ENCODE assay signal across 11 mouse cellular contexts in the genomic region with DNA sequence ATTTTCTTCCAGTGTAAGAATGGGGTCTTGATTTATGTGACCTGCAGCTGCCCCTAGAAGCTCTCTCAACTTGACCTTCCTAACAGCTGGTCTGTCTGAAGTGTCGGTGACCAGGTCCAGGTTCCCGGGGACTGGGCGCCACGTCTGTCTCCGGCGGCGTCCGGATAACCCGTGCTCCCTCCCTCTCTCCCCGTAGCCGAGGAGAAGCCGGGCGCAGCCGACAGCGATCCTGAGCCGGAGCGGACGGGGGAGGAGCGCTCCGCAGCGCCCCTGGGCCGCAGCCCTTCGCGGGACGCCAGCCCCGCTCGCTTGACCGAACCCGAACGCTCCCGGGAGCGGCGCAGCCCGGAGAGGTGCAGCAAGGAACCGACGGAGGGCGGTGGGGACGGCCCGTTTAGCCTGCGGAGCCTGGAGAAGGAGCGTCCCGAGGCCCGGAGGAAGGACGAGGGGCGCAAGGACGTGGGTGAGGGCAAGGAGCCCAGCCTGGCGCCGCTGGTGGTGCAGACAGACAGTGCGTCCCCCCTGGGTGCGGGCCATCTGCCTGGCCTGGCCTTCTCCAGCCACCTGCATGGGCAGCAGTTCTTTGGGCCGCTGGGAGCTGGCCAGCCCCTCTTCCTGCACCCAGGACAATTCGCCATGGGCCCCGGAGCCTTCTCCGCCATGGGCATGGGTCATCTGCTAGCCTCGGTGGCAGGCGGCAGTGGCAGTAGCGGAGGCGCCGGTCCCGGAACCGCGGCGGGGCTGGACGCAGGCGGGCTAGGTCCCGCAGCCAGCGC. TPM values are rescaled to one million over a fixed set of nuclear protein-coding genes. Genes with fewer than 3 reads are reported as not detected.
DNase-seq lines count a peak whose midpoint lies in the region; ATAC-seq and TF ChIP-seq lines count a peak whose summit lies in the region.
"Had no signal": no experiment of that assay in that cellular context is flagged by ENCODE, and none has a peak within 500 bp of the region (broad histone marks: within the 10 kb centered on the region; RNA-seq: fewer than 3 reads in every experiment).

No protein-coding gene starts in this region.

- no peak for TF ChIP-seq EP300 in ES-Bruce4 (IDR thresholded peaks at IDR 0.05; ENCODE audit: insufficient read depth, low read depth, low read length)
- TF ChIP-seq EP300 in stomach, postnatal 0 days (optimal IDR thresholded peaks at IDR 0.05) = no peak

- H3K4me3 ChIP-seq in ES-Bruce4 (ENCODE audit: low read depth, low read length) = peak overlapping the region; percentile 41
- H3K4me3 ChIP-seq in heart, embryonic 13.5 days = peak overlapping the region; percentile 73
- H3K4me3 ChIP-seq in limb, embryonic 15.5 days = peak overlapping the region; percentile 63
- H3K4me3 ChIP-seq in stomach, postnatal 0 days (ENCODE audit: low read depth, low read length) = peak overlapping the region; percentile 60
- H3K4me3 ChIP-seq in left cerebral cortex, adult 2 months = no peak overlapping the region
- H3K4me3 ChIP-seq: myocyte had no signal

- H3K36me3 ChIP-seq in ES-Bruce4 (ENCODE audit: control insufficient read depth, insufficient read depth, low read length, poor library complexity, severe bottlenecking) = no peaks in the 10 kb centered on the region
- H3K36me3 ChIP-seq in heart, embryonic 13.5 days = no peaks in the 10 kb centered on the region
- H3K36me3 ChIP-seq in limb, embryonic 15.5 days = no peaks in the 10 kb centered on the region
- H3K36me3 ChIP-seq in stomach, postnatal 0 days (ENCODE audit: control insufficient read depth, insufficient read depth, low read length) = peaks cover 7% of the 10 kb centered on the region; the same call in 1 of the 2 replicates

- 3% methylated on average over 63 of the region's 67 CpGs for WGBS in heart, embryonic 13.5 days
- 2% methylated on average over 51 of the region's 67 CpGs for WGBS in limb, embryonic 15.5 days
- 16% methylated on average over 63 of the region's 67 CpGs for WGBS in stomach, postnatal 0 days

- DNase-seq in cerebellum, postnatal 10 days = peak; percentile 53 to 63
- DNase-seq in cerebellum, adult 11 months = no peak
- no peak for DNase-seq in stomach, postnatal 0 days (ENCODE audit: low spot score)
- DNase-seq in left cerebral cortex, adult 2 months (ENCODE audit: extremely low spot score in 1 of 2, low spot score in 2 of 2) = no peak
- DNase-seq in layer of hippocampus, postnatal 10 days (ENCODE audit: low spot score in 2 of 2) = no peak

- ATAC-seq in heart, embryonic 13.5 days (ENCODE audit: extremely low read depth, insufficient number of reproducible peaks, low FRiP score, low TSS enrichment) = no peak
- ATAC-seq in limb, embryonic 15.5 days (ENCODE audit: insufficient number of reproducible peaks, low FRiP score, low TSS enrichment, low read depth) = no peak
- ATAC-seq in stomach, postnatal 0 days (ENCODE audit: low FRiP score, low TSS enrichment) = no peak

- peak overlapping the region; percentile 88 for H3K4me2 ChIP-seq in heart, embryonic 13.5 days
- peak overlapping the region; percentile 50 for H3K4me2 ChIP-seq in limb, embryonic 15.5 days
- peak overlapping the region; percentile 76 for H3K4me2 ChIP-seq in stomach, postnatal 0 days (replicated peaks; ENCODE audit: low read depth)

- H3K27me3 ChIP-seq in ES-Bruce4 (ENCODE audit: control insufficient read depth, insufficient read depth, low read length, poor library complexity, severe bottlenecking) = peaks cover 78% of the 10 kb centered on the region
- H3K27me3 ChIP-seq in heart, embryonic 13.5 days (replicated peaks) = peaks cover 96% of the 10 kb centered on the region
- peaks cover 82% of the 10 kb centered on the region for H3K27me3 ChIP-seq in limb, embryonic 15.5 days
- H3K27me3 ChIP-seq in stomach, postnatal 0 days (ENCODE audit: control insufficient read depth, insufficient read depth, low read length) = peaks cover 5% of the 10 kb centered on the region; the same call in 1 of the 2 replicates

- no peak overlapping the region for H3K27ac ChIP-seq in ES-Bruce4 (ENCODE audit: insufficient read depth, low read length)
- H3K27ac ChIP-seq in heart, embryonic 13.5 days (replicated peaks) = peak overlapping the region; percentile 40
- H3K27ac ChIP-seq in limb, embryonic 15.5 days = peak overlapping the region; percentile 43; the same call in 1 of the 2 replicates
- peak overlapping the region; percentile 63 for H3K27ac ChIP-seq in stomach, postnatal 0 days (replicated peaks)
- no peak overlapping the region for H3K27ac ChIP-seq in left cerebral cortex, adult 2 months

- no peak for TF ChIP-seq POLR2A in ES-Bruce4 (IDR thresholded peaks at IDR 0.05; ENCODE audit: insufficient read depth, low read length)

- no peak for TF ChIP-seq CTCF in ES-Bruce4 (IDR thresholded peaks at IDR 0.05; ENCODE audit: low read depth, low read length)
- no peak for TF ChIP-seq CTCF in stomach, postnatal 0 days (IDR thresholded peaks at IDR 0.05; ENCODE audit: low read depth)
- no peak for TF ChIP-seq CTCF in left cerebral cortex, adult 2 months (IDR thresholded peaks at IDR 0.05)

- no peaks in the 10 kb centered on the region for H3K9me3 ChIP-seq in ES-Bruce4 (replicated peaks; ENCODE audit: control insufficient read depth, insufficient read depth, low read length, poor library complexity, severe bottlenecking)
- no peaks in the 10 kb centered on the region for H3K9me3 ChIP-seq in heart, embryonic 13.5 days
- H3K9me3 ChIP-seq in limb, embryonic 15.5 days = no peaks in the 10 kb centered on the region
- H3K9me3 ChIP-seq in stomach, postnatal 0 days (ENCODE audit: control insufficient read depth, low read length) = no peaks in the 10 kb centered on the region

- intact Hi-C loops in left cerebral cortex, adult 2 months (cut with DNase I) = loop anchor here (5.0 kb wide), 1 partner anchor 1316 kb away; no protein-coding TSS in a partner anchor

- H3K4me1 ChIP-seq in ES-Bruce4 (ENCODE audit: control insufficient read depth, insufficient read depth, low read length) = no peaks in the 10 kb centered on the region
- H3K4me1 ChIP-seq in heart, embryonic 13.5 days = peaks cover 45% of the 10 kb centered on the region
- H3K4me1 ChIP-seq in limb, embryonic 15.5 days = peaks cover 54% of the 10 kb centered on the region
- no peaks in the 10 kb centered on the region for H3K4me1 ChIP-seq in stomach, postnatal 0 days (replicated peaks; ENCODE audit: control insufficient read depth, insufficient read depth)

- peak overlapping the region; percentile 37 for H3K9ac ChIP-seq in ES-Bruce4 (ENCODE audit: low read depth, poor library complexity, severe bottlenecking)
- peak overlapping the region; percentile 90 for H3K9ac ChIP-seq in heart, embryonic 13.5 days
- H3K9ac ChIP-seq in limb, embryonic 15.5 days = peak overlapping the region; percentile 35
- H3K9ac ChIP-seq in stomach, postnatal 0 days (ENCODE audit: low read length) = peak overlapping the region; percentile 71

RNA-seq across cellular contexts. Expression of gene Tbx2, which starts 5.5 kb away (rescaled TPM):
- polyA plus RNA-seq in ES-Bruce4 (2011; ENCODE audit: insufficient read depth, insufficient read length, low read depth, missing spikeins) = 0.16 and 0.24 TPM in 2 replicates
- polyA plus RNA-seq in heart, embryonic 13.5 days (2015; fragmentation: Nextera tagmentation; extraction: Ambion mirVana) = 2.0 and 2.9 TPM in 2 replicates
- 3.4 and 4.1 TPM in 2 replicates for polyA plus RNA-seq in limb, embryonic 15.5 days (2015; fragmentation: Nextera tagmentation; extraction: Ambion mirVana)
- polyA plus RNA-seq in stomach, postnatal 0 days (2015; fragmentation: Nextera tagmentation; extraction: Ambion mirVana) = 5.2 and 6.9 TPM in 2 replicates
- total RNA-seq in left cerebral cortex, adult 2 months (2021) = 1 to 10 TPM; 1.9 to 2.0 TPM
- 1 to 10 TPM; 3.0 to 3.9 TPM for total RNA-seq in layer of hippocampus, postnatal 10 days (2021)

RNA-seq across cellular contexts. Expression of gene Gm11444, which starts 12.3 kb away (rescaled TPM):
- polyA plus RNA-seq in ES-Bruce4 (2011; ENCODE audit: insufficient read depth, insufficient read length, low read depth, missing spikeins) = not detected in 2 replicates
- polyA plus RNA-seq in heart, embryonic 13.5 days (2015; fragmentation: Nextera tagmentation; extraction: Ambion mirVana) = not detected in 2 replicates
- not detected in 2 replicates for polyA plus RNA-seq in limb, embryonic 15.5 days (2015; fragmentation: Nextera tagmentation; extraction: Ambion mirVana)
- polyA plus RNA-seq in stomach, postnatal 0 days (2015; fragmentation: Nextera tagmentation; extraction: Ambion mirVana) = 0.18 TPM in 1 of 2 replicates, not detected in the other
- total RNA-seq in left cerebral cortex, adult 2 months (2021) = not detected
- not detected for total RNA-seq in layer of hippocampus, postnatal 10 days (2021)
- total RNA-seq: common myeloid progenitor, adult 5-6 weeks had no signal
- polyA plus RNA-seq: C2C12, myocyte had no signal

RNA-seq across cellular contexts. Expression of gene Tbx4, which starts 48.4 kb away (rescaled TPM):
- 0.62 and 0.69 TPM in 2 replicates for polyA plus RNA-seq in ES-Bruce4 (2011; ENCODE audit: insufficient read depth, insufficient read length, low read depth, missing spikeins)
- 2.5 and 3.2 TPM in 2 replicates for polyA plus RNA-seq in heart, embryonic 13.5 days (2015; fragmentation: Nextera tagmentation; extraction: Ambion mirVana)
- polyA plus RNA-seq in limb, embryonic 15.5 days (2015; fragmentation: Nextera tagmentation; extraction: Ambion mirVana) = 14.9 and 21.9 TPM in 2 replicates
- polyA plus RNA-seq in stomach, postnatal 0 days (2015; fragmentation: Nextera tagmentation; extraction: Ambion mirVana) = 0.04 and 0.05 TPM in 2 replicates
- total RNA-seq in left cerebral cortex, adult 2 months (2021) = under 1 TPM in 1 of 2 experiments, not detected in 1; 0.19 TPM
- under 1 TPM; 0.54 to 0.69 TPM for total RNA-seq in layer of hippocampus, postnatal 10 days (2021)
- total RNA-seq: common myeloid progenitor, adult 5-6 weeks had no signal

Comparison
In these comparisons a context has a peak if more than half of its experiments do, and no peak if none do; other contexts are left out.
1. DNase-seq: peak in cerebellum, postnatal 10 days (2 of 2); none in cerebellum, adult 11 months (single experiment), stomach, postnatal 0 days (single experiment), left cerebral cortex, adult 2 months (0 of 2) and layer of hippocampus, postnatal 10 days (0 of 2).
2. H3K27ac ChIP-seq: peak in heart, embryonic 13.5 days (single experiment), limb, embryonic 15.5 days (single experiment) and stomach, postnatal 0 days (single experiment); none in ES-Bruce4 (single experiment) and left cerebral cortex, adult 2 months (single experiment).
3. H3K9ac ChIP-seq: peak in every context shown above with its lines; median percentile 90 in heart, embryonic 13.5 days; 71 in stomach, postnatal 0 days; 37 in ES-Bruce4; 35 in limb, embryonic 15.5 days.
4. Peak in every context shown above with its lines, with median percentiles within 50 percentile points of each other: H3K4me2 ChIP-seq.